Mouse (Mus musculus) heart, embryonic 10.5 days (tissue): ENCODE data around the gene Syvn1. TPM values are rescaled to one million over a fixed set of nuclear protein-coding genes. Genes with fewer than 3 reads are reported as not detected.
A peak's percentile ranks its signal among the peaks of the same experiment; 100 is the strongest.

ENCODE experiments used
- DNase-seq: peaks from one replicate; pipeline ENCODE4 v3.0.0-alpha.2; 2017; ENCODE audit warnings: low spot score
- H3K27ac ChIP-seq: fragments of 300-500 bp; sonication (generic); 2 replicates; pipeline ENCODE4 v1.5.1; 2016; ENCODE audit warnings: mild to moderate bottlenecking
- H3K27me3 ChIP-seq: fragments of 300-500 bp; sonication (generic); 2 replicates; pipeline ENCODE4 v1.6.1; 2016; ENCODE audit warnings: mild to moderate bottlenecking; ENCODE audit not compliant: poor library complexity, insufficient read depth, severe bottlenecking
- H3K36me3 ChIP-seq: fragments of 300-500 bp; sonication (generic); 2 replicates; pipeline ENCODE4 v1.6.1; 2016; ENCODE audit warnings: mild to moderate bottlenecking, moderate library complexity
- H3K4me1 ChIP-seq: fragments of 300-500 bp; sonication (generic); 2 replicates; pipeline ENCODE4 v1.6.1; 2016; ENCODE audit warnings: mild to moderate bottlenecking
- H3K4me3 ChIP-seq: fragments of 300-500 bp; sonication (generic); 2 replicates; pipeline ENCODE4 v1.5.1; 2016; ENCODE audit warnings: mild to moderate bottlenecking, moderate library complexity
- H3K9me3 ChIP-seq: fragments of 300-500 bp; sonication (generic); 2 replicates; pipeline ENCODE4 v1.6.1; 2016; ENCODE audit warnings: mild to moderate bottlenecking, moderate library complexity
- WGBS: fragments of 180-500 bp; shearing (Covaris S2); methylation state at CpG from one replicate; pipeline ENCODE4 v1.1.7; 2016; 5-methylcytosine and 5-hydroxymethylcytosine counted together
- polyA plus RNA-seq: library from polyadenylated mRNA; unstranded; fragments of >200 nt; fragmentation: Nextera tagmentation; extraction: Ambion mirVana; gene quantifications from 2 replicates; pipeline ENCODE4 v1.2.1, GENCODE M21; 2016

Syvn1 gene
- 25.4 and 31.0 TPM in 2 replicates for polyA plus RNA-seq

DNA sequence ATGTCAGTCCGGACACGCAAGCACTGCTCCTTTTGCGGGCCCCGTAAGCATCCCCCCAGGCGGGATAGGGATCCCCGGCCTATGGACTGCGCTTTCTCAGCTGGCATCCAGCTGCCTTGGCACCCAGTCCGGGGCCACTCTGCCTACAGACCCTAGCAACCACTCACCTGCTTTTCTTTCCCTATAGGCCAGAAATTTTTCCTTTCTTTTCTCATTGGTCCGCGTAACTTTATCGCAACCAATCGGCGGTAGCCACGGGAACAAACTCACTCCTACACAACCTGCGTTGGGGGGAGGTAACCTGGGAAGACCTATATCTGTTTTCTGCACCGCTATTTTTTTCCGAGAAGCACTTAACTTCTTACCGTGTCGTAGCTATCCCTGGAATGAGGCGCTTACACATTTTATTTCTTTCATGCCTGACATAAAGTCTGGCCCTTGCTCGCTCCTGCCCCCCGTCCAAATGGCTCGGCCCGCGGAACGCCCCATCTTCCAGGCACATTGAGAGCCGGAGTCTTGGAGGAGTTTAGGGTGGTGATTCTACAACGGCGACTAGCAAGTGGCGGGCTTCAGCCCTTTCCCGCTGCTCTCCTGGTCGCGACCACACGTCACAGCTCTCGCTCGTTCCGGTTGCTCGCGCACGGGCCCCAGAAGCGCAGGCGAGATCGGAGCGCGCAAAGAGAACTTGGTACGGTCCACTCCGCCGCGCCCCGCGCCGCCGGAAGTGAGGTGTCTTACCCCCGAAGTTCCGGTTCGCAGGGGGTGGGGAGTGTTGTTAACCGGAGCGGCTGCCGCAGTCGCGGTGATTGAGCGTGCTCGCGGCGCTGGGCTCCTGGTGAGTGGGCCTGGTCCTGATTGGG lies at the start of gene Syvn1:
Gene Syvn1 (plus strand): TSS at position 283 of the 860 bp plus-strand sequence.
- Histone ChIP-seq H3K9me3 (no peaks in the 10 kb centered on the region), H3K27ac (peak within 1 kb of the TSS; percentile 94), H3K36me3 (peaks cover 35% of the 10 kb centered on the region), H3K27me3 (no peaks in the 10 kb centered on the region), H3K4me1 (peaks cover 22% of the 10 kb centered on the region), H3K4me3 (peak within 1 kb of the TSS; percentile 86)
- peak; percentile 96 for DNase-seq
- under 1% methylated on average over 65 of the region's 65 CpGs for WGBS

DNA sequence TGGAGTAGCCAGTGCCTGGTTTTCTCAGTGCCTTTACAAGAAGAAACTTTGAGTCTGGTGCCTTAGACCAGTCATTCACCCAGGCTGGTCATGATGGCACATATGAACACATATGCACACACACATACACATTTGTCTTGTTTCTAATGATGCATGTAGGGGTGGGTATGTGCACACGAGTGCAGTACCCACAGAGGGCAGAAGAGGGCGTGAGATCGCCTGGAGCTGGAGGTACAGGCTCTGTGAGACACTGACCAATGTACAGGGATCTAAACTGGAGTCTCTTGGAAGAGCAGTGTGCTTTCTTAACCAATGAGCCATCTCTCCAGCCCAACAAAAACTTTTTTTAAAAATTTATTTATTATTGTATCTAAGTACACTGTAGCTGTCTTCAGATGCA lies 48.2 kb upstream of the Syvn1 start:
- Histone ChIP-seq H3K4me3 (no peak overlapping the region), H3K4me1 (no peaks in the 10 kb centered on the region), H3K36me3 (0 out of 2 replicates have a peak, but pooled peaks cover 7% of the 10 kb centered on the region), H3K27ac (no peak overlapping the region), H3K9me3 (no peaks in the 10 kb centered on the region), H3K27me3 (no peaks in the 10 kb centered on the region)
- WGBS = 81% methylated on average over 3 of the region's 3 CpGs
- DNase-seq = no peak

DNA sequence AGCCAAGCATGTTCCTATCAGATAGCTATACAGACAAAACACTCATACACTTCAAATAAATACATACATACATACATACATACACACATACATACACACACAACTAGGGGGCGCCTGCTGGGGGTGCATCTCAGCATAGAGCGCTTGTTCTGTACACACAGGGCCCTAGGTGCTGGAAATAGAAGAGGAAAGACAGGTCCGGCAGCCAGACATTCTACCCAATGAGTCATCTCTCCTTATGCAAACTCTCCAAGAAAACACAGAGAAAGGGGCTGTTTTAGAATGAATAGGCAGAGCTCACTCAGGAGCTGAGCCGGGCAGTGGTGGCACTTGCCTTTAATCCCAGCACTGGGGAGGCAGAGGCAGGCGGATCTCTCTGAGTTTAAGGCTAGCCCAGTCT lies 46.4 kb upstream of the Syvn1 start:
- WGBS = 74% methylated on average over 5 of the region's 5 CpGs
- no peaks in the 10 kb centered on the region for H3K9me3 ChIP-seq
- H3K36me3 ChIP-seq = 0 out of 2 replicates have a peak, but pooled peaks cover 4% of the 10 kb centered on the region
- H3K4me3 ChIP-seq = no peak overlapping the region
- 0 out of 2 replicates have a peak, but pooled peaks cover 3% of the 10 kb centered on the region for H3K4me1 ChIP-seq
- no peak overlapping the region for H3K27ac ChIP-seq
- no peak for DNase-seq
- no peaks in the 10 kb centered on the region for H3K27me3 ChIP-seq

DNA sequence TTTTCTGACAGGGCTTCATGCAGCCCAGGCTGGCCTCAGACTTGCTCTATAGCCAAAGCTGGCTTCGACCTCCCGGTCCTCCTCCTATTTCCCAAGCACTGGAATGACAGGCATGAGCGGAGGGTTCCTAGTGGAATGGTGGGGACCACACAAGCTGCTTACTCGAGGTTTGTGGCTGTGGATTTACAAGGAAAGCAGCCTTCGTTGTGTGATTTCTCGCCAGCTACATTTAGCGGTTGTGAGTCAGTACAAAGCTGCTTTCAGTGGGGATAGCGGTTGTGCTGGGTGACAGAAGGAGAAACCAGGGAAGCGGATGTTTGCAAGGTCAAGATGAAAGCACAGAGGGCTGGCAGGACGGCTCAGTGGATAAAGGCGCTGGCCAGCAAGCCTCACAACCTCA lies 40.8 kb upstream of the Syvn1 start:
- no peak for DNase-seq
- no peak overlapping the region for H3K27ac ChIP-seq
- H3K4me1 ChIP-seq = 0 out of 2 replicates have a peak, but pooled peaks cover 6% of the 10 kb centered on the region
- no peaks in the 10 kb centered on the region for H3K9me3 ChIP-seq
- H3K36me3 ChIP-seq = peaks cover 12% of the 10 kb centered on the region; the same call in 1 of the 2 replicates
- no peak overlapping the region for H3K4me3 ChIP-seq
- H3K27me3 ChIP-seq = no peaks in the 10 kb centered on the region
- WGBS = 71% methylated on average over 11 of the region's 11 CpGs

DNA sequence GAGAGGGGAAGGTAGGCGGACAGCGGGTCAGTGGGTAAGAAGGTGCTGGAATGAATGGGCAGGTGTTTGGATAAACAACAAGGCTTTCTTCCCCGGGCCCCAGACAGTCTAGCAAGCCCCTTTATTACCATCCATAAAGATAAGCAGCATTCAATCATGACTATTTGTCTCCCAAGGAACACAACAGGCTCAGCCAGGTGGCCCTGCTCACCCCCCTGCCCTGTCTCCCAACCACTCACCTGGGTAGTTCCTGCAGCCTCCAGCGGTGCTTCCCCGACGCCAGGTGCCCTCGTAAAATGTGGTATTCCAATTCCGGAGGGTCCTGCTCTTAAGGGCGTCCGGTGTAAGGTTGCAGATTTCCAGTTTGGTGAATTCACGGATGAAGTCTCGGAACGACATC lies 39.4 kb upstream of the Syvn1 start:
- Histone ChIP-seq H3K27ac (no peak overlapping the region), H3K9me3 (no peaks in the 10 kb centered on the region), H3K4me3 (no peak overlapping the region), H3K36me3 (peaks cover 12% of the 10 kb centered on the region; the same call in 1 of the 2 replicates), H3K27me3 (no peaks in the 10 kb centered on the region), H3K4me1 (peaks cover 15% of the 10 kb centered on the region)
- DNase-seq = no peak
- WGBS = 82% methylated on average over 13 of the region's 13 CpGs

DNA sequence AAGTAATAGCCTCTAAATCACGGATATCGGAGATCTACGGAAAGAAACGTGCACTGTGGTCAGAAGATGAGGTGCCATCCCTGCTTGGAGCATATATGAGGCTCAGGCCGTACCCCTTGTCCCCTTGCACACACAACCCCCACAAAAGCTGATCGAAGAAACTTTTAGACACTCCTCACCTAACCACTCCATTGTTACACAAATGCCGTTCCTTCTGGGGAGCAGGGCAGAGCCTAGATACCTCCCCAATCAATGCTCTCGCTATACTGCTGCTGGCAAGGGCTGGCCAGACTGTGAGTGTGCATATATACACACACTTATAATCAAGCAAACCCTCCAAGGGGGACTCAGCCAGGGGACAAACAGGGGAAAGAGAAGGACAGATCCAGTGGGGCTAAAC lies 37.2 kb upstream of the Syvn1 start:
- Histone ChIP-seq H3K9me3 (no peaks in the 10 kb centered on the region), H3K4me1 (peaks cover 14% of the 10 kb centered on the region), H3K27me3 (peaks cover 17% of the 10 kb centered on the region), H3K4me3 (no peak overlapping the region), H3K36me3 (peaks cover 9% of the 10 kb centered on the region; the same call in 1 of the 2 replicates), H3K27ac (no peak overlapping the region)
- no peak for DNase-seq
- 79% methylated on average over 8 of the region's 8 CpGs for WGBS

DNA sequence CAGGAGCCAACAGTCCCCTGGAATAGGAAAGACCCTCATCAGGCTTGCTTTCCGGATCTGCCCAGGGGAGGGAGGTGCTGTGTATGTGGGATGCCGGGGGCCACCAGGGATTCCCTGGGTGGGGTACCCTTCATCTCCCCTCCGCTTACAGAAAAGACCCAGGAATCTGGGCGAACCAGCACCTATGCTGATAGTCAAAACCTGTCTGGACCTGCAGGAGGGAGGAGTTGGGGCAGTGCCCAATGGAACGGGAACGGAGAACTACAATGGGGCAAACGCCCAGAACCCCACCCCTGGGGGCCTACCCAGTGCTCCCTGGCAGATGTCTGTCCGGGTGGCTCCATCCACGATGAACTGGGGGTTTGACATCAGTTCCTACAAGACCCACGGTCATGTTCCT lies 32.7 kb upstream of the Syvn1 start:
- no peaks in the 10 kb centered on the region for H3K36me3 ChIP-seq
- WGBS = 90% methylated on average over 10 of the region's 10 CpGs
- no peak overlapping the region for H3K27ac ChIP-seq
- H3K27me3 ChIP-seq = peaks cover 40% of the 10 kb centered on the region
- no peak overlapping the region for H3K4me3 ChIP-seq
- no peak for DNase-seq
- H3K9me3 ChIP-seq = no peaks in the 10 kb centered on the region
- peaks cover 37% of the 10 kb centered on the region for H3K4me1 ChIP-seq

DNA sequence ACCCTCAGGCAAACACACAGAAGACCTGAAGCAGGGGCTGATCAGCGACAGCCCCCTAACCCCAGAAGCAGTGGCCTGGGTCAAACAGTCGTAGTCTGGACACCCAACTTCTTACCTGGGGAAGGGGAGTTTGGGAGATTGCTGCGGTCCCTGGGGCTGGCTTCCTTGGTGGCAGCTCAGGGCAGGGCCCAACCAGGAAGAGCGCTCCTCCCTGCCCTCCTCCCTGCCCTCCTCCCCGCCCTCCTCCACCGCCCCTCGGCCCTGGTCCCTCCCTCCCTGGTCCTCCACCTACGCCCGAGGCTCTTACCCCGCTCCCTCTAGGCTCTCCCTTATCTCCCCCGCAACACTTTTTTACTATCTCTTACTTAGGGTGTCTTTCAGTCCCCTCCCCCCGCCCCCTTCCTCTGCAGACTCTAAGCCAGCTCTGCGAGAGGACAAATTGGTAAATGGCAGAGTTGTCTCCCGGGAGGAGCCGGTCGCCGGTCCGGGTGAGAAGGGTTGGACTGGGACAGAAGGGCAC lies 31.3 kb upstream of the Syvn1 start:
- Histone ChIP-seq H3K9me3 (no peaks in the 10 kb centered on the region), H3K36me3 (no peaks in the 10 kb centered on the region), H3K27me3 (peaks cover 40% of the 10 kb centered on the region), H3K4me3 (peak overlapping the region; percentile 71), H3K4me1 (peaks cover 37% of the 10 kb centered on the region), H3K27ac (peak overlapping the region; percentile 82)
- 1% methylated on average over 16 of the region's 18 CpGs for WGBS
- DNase-seq = peak; percentile 92

DNA sequence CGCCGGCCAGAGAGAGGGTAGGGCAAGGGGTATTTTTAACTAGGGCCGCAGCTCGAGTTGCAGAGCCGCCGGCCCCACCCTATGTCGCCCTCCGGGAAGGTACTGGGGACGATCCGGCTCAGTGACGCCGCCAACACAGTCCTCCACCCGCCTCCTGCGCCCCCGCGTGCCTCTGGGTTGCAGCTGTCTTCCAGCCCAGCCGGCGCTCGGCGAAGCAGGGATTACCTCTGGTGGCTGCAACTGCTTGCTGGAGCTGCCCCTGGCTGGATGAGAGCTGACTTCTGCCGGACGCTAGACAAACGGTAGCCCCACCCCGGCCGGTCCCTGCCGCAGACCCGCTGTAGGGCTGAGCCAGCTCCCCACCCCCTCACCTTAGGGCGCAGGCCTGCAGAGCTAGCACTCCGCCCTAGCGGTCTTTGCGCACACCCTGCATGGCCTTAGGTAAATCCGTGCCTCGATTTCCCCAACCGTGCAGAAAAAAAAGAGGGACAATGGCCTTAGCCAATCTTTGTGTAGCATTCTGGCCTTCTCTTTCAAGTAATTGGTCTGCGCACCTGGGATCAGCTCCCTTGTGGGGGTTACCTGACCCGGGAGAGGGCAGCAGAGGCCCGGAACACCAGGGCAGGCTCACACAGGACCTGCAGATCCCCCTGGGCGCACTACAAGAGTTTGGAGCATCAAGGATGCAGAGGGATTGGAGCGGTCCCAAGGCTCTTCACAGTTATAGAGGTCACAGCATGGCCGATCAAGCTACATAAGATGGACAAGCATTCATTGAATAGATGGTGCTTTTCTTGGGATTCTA lies 30.7 kb upstream of the Syvn1 start, which contains the start of gene Capn1:
Gene Capn1 (minus strand): TSS at position 387 of the 805 bp plus-strand sequence.
- DNase-seq = peak; percentile 90

DNA sequence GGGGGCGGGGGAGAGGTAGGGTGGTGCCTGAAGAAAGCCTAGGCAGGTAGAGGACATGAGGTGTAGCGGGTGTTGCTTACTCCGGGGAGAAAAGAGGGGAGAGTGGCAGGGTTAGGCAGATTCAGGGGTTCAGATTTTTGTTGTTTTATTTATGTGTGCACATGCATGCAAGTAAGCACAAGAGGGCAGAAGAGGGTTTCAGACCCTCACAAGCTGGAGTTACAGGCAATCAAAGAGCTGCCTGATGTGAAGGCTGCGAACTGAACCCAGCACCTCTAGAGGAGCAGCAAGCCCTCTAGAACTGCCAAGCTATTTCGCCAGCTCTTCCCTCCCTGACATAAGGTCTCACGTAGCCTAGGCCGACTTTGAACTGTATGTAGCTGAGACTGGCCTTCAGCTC lies 29.8 kb upstream of the Syvn1 start:
- Histone ChIP-seq H3K4me3 (peak overlapping the region; percentile 71; the same call in 1 of the 2 replicates), H3K27ac (no peak overlapping the region), H3K36me3 (no peaks in the 10 kb centered on the region), H3K27me3 (peaks cover 40% of the 10 kb centered on the region), H3K4me1 (peaks cover 27% of the 10 kb centered on the region), H3K9me3 (no peaks in the 10 kb centered on the region)
- DNase-seq = no peak
- WGBS = 37% methylated on average over 7 of the region's 7 CpGs

More for the DNA sequence above, 30.7 kb upstream of the Syvn1 start, which contains the start of gene Capn1:
- 3% methylated on average over 40 of the region's 40 CpGs for WGBS
- peak within 1 kb of the TSS; percentile 82 for H3K27ac ChIP-seq
- no peaks in the 10 kb centered on the region for H3K36me3 ChIP-seq
- H3K4me1 ChIP-seq = peaks cover 34% of the 10 kb centered on the region
- peaks cover 40% of the 10 kb centered on the region for H3K27me3 ChIP-seq
- H3K4me3 ChIP-seq = peak within 1 kb of the TSS; percentile 71
- no peaks in the 10 kb centered on the region for H3K9me3 ChIP-seq

DNA sequence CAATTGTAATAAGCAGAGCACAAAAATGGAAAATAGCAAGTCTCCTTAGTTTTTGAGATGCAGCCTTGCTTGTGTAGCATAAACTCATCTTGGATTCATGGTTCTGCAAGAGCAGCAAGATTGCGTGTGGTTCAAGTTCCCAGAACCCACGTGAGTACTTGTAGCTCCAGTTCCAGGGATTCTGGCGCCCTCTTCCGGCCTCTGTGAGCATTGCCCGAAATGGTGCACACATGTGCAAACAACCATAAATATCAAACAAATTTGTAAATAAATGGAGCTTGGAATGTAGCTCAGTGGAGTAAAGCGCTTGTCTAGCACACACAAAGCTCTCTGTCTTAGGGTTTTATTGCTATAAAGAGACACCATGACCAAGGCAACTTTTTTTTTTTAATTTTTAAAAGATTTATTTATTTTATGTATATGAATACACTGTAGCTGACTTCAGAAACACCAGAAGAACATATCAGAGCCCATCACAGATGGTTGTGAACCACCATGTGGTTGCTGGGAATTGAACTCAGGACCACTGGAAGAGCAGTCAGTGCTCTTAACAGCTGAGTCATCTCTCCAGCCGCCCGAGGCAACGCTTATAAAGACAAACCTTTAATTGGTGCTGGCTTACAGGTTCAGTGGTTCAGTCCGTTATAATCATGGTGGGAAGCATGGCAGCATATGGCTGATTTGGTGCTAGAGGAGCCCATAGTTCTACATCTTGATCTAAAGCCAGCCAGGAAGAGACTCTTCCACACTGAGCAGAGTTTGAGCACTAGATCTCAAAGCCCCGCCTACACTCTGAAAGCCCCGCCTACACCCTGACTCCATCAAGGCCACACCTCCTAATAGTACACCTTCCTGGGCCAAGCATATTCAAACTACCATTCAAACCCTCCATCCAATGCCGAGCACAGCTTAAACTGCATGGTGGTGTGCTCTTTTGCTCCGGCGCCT lies 28.0 kb upstream of the Syvn1 start:
- 30% methylated on average over 15 of the region's 15 CpGs for WGBS
- DNase-seq = peak; percentile 92
- Histone ChIP-seq H3K36me3 (no peaks in the 10 kb centered on the region), H3K4me1 (peaks cover 27% of the 10 kb centered on the region), H3K27ac (no peak overlapping the region), H3K9me3 (no peaks in the 10 kb centered on the region), H3K27me3 (peaks cover 31% of the 10 kb centered on the region), H3K4me3 (no peak overlapping the region)

DNA sequence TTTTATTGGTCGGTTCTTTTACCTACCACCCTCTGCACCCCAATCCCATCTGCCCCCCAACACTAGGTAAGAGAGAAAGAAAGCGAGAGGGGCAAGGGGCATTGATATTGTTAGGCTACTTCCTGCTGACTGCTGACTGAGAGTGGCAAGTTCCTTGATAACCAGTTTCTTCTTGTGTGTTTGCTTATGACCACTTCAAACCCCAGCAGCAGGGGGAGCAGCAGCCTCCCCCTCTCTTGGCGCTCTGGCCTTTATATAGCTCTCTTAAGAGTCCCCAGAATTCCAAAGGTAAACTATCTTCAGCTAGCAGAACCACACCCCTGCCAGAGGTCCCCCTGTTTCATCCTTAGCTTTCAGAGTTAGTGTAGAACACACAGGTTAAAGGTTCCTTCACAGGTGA lies 26.1 kb upstream of the Syvn1 start:
- no peak for DNase-seq
- H3K4me1 ChIP-seq = peaks cover 19% of the 10 kb centered on the region
- peaks cover 27% of the 10 kb centered on the region for H3K27me3 ChIP-seq
- 42% methylated on average over 3 of the region's 3 CpGs for WGBS
- H3K9me3 ChIP-seq = no peaks in the 10 kb centered on the region
- no peak overlapping the region for H3K4me3 ChIP-seq
- H3K36me3 ChIP-seq = no peaks in the 10 kb centered on the region
- H3K27ac ChIP-seq = no peak overlapping the region
